Mouse (Mus musculus) brain, embryonic 14.5 days (tissue): ENCODE results near the gene Sash1.

ENCODE experiments used
- CTCF ChIP-seq: fragments of 200-500 bp; IDR thresholded peaks from 2 replicates; pipeline ENCODE4 v1.5.1; 2012; ENCODE audit warnings: inconsistent platforms, mild to moderate bottlenecking, moderate library complexity, borderline replicate concordance; ENCODE audit not compliant: insufficient read depth, insufficient read length; ENCODE audit errors: extremely low read depth
- POLR2A ChIP-seq: fragments of 200-500 bp; IDR thresholded peaks from 2 replicates; pipeline ENCODE4 v1.6.1; 2012; ENCODE audit warnings: mild to moderate bottlenecking, inconsistent platforms, borderline replicate concordance; ENCODE audit not compliant: poor library complexity, insufficient read depth, insufficient read length, severe bottlenecking; ENCODE audit errors: extremely low read depth

DNA sequence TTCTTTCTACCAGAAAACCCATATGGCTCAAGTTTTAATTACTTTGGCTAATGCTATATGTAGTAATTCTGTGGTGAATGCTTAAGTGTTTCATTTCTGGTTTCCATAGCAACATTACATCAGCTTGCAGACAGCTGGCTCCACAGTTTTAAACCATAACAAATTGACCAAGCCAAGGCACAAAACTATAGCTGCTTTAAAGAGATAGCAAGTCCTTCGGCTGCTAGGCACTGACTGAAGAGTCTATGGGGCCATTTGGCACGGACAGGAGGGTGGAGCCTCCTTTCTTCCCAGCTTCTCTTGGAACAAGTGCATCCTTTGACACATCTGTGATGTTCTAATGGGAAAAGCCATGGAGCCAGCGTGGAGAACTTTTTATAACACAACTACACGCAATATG lies 125.3 kb downstream of the Sash1 start:
- TF ChIP-seq CTCF, result no peak
- no peak for TF ChIP-seq POLR2A
